Mouse (Mus musculus) neural tube, embryonic 11.5 days (tissue): ENCODE measurements around the gene Tmem203. TPM values are rescaled to one million over a fixed set of nuclear protein-coding genes. Genes with fewer than 3 reads are reported as not detected.

Experiments used
- ATAC-seq: fragments of 200-750 bp; cut with Nextera tagmentation; 2 replicates; pipeline ENCODE4 v1.8.0; 2017; ENCODE audit warnings: moderate number of reproducible peaks, mild to moderate bottlenecking, moderate TSS enrichment, moderate library complexity; ENCODE audit not compliant: insufficient read depth, low FRiP score, low TSS enrichment
- DNase-seq: peaks from one replicate; pipeline ENCODE4 v3.0.0-alpha.2; 2015; ENCODE audit warnings: low spot score
- H3K27ac ChIP-seq: fragments of 300-500 bp; sonication (generic); 2 replicates; pipeline ENCODE4 v1.5.1; 2014; ENCODE audit warnings: low read depth, mild to moderate bottlenecking, low read length
- H3K27me3 ChIP-seq: fragments of 300-500 bp; sonication (generic); 2 replicates; pipeline ENCODE4 v1.6.1; 2014; ENCODE audit warnings: mild to moderate bottlenecking, low read length, mixed read lengths; ENCODE audit not compliant: control insufficient read depth, insufficient read depth
- H3K36me3 ChIP-seq: fragments of 300-500 bp; sonication (generic); 2 replicates; pipeline ENCODE4 v1.6.1; 2014; ENCODE audit warnings: mild to moderate bottlenecking, low read length, moderate library complexity, mixed read lengths; ENCODE audit not compliant: control insufficient read depth, insufficient read depth
- H3K4me1 ChIP-seq: fragments of 300-500 bp; sonication (generic); 2 replicates; pipeline ENCODE4 v1.6.1; 2014; ENCODE audit warnings: low read length, mixed read lengths; ENCODE audit not compliant: control insufficient read depth, insufficient read depth
- H3K4me2 ChIP-seq: fragments of 300-500 bp; sonication (generic); 2 replicates; pipeline ENCODE4 v1.6.1; 2014; ENCODE audit warnings: low read depth, mild to moderate bottlenecking, moderate library complexity
- H3K4me3 ChIP-seq: fragments of 300-500 bp; sonication (generic); 2 replicates; pipeline ENCODE4 v1.5.1; 2014; ENCODE audit warnings: low read depth, low read length
- H3K9ac ChIP-seq: fragments of 300-500 bp; sonication (generic); 2 replicates; pipeline ENCODE4 v1.6.1; 2014; ENCODE audit warnings: mild to moderate bottlenecking, low read length
- H3K9me3 ChIP-seq: fragments of 300-500 bp; sonication (generic); 2 replicates; pipeline ENCODE4 v1.6.1; 2016; ENCODE audit warnings: low read length; ENCODE audit not compliant: control insufficient read depth
- WGBS: fragments of 180-500 bp; shearing (Covaris S2); extraction: QIAGEN DNeasy Blood & Tissue Kit; methylation state at CpG from one replicate; pipeline ENCODE4 v1.1.7; 2014; 5-methylcytosine and 5-hydroxymethylcytosine counted together
- polyA plus RNA-seq: library from polyadenylated mRNA; unstranded; fragments of >200 nt; fragmentation: Nextera tagmentation; extraction: Ambion mirVana; gene quantifications from 2 replicates; pipeline ENCODE4 v1.2.1, GENCODE M21; 2014

Tmem203 gene
- polyA plus RNA-seq, 1 experiment from 2014 or later, result 11.4 TPM

DNA sequence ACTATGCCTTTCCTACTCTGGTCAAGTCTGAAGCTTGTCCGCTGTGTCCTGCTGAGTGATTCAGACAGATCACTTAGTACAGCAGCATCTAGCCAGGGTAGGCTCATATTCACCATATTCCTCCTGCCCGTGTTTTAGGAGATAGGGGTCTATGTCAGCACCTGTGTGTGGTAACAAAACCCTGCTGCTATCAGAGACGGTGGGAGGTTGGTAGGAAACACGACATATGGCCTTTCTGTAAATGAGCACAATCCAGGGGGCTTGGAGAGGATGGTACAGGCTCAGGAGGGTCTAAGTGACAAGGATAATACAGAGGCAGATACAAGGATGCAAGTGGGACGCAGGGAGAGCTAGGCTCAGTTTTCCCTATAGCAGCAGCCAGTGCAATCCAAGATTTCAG lies 25.7 kb upstream of the Tmem203 start:
- Histone ChIP-seq H3K9ac (no peak overlapping the region), H3K36me3 (no peaks in the 10 kb centered on the region), H3K4me1 (peaks cover 5% of the 10 kb centered on the region; the same call in 1 of the 2 replicates), H3K4me3 (no peak overlapping the region), H3K4me2 (no peak overlapping the region), H3K9me3 (no peaks in the 10 kb centered on the region), H3K27ac (no peak overlapping the region), H3K27me3 (no peaks in the 10 kb centered on the region)
- 83% methylated on average over 5 of the region's 5 CpGs for WGBS
- DNase-seq, result no peak
- ATAC-seq, result no peak

DNA sequence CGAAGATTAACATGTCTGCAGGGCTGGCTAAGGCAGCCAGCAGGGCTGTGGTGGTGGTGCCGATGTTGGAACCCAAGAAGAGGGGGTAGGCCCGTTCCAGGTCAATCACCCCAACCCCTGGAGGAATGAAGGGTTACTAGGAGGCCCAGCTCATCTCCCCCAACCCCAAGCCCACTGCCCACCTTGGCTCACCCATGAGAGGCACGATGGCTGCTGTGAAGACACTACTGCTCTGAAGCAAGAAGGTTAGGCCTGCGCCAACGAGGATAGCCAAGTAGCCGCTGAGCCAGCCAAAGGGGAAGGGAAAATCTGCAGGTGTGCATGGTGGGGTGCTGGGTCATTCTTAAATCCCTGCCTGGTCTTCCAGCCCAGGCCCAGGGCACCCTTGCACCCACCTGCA lies 24.7 kb upstream of the Tmem203 start:
- no peak for ATAC-seq
- no peaks in the 10 kb centered on the region for H3K9me3 ChIP-seq
- 91% methylated on average over 7 of the region's 7 CpGs for WGBS

DNA sequence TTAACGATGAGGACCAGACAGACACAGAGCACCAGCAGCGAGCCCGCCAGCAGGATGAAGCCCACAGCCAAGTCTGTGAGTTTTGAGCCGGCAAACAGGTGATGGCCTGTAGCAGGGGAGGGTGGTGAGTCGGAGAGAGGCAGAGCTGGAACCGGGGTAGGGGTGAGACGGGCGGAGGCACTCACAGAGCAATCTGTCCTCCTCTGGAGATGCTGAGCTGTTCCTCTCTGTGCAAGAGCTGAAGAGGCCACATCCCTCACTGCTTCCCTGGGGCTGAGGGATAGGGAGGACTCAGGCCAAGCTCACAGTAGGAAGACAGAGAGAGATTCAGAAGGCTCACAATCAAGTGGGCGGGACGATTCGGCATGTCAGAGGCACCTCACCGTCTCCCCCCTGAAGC lies 24.2 kb upstream of the Tmem203 start:
- Histone ChIP-seq H3K4me3 (no peak overlapping the region), H3K36me3 (no peaks in the 10 kb centered on the region), H3K4me2 (no peak overlapping the region), H3K9me3 (no peaks in the 10 kb centered on the region), H3K4me1 (no peaks in the 10 kb centered on the region), H3K27me3 (no peaks in the 10 kb centered on the region), H3K9ac (no peak overlapping the region), H3K27ac (no peak overlapping the region)
- DNase-seq (no peak), ATAC-seq (no peak)
- WGBS, result 54% methylated on average over 12 of the region's 12 CpGs

More for the DNA sequence above, 24.7 kb upstream of the Tmem203 start:
- Histone ChIP-seq H3K4me2 (no peak overlapping the region), H3K9ac (no peak overlapping the region), H3K27ac (no peak overlapping the region), H3K4me3 (no peak overlapping the region), H3K27me3 (no peaks in the 10 kb centered on the region), H3K36me3 (no peaks in the 10 kb centered on the region), H3K4me1 (peaks cover under 1% of the 10 kb centered on the region; the same call in 1 of the 2 replicates)
- DNase-seq, result no peak

GRCm38 (mm10) chr2:25233421-25233820 lies 21.8 kb upstream of the Tmem203 start:
- Histone ChIP-seq H3K27me3 (no peaks in the 10 kb centered on the region), H3K4me3 (no peak overlapping the region), H3K4me2 (no peak overlapping the region), H3K27ac (no peak overlapping the region), H3K36me3 (no peaks in the 10 kb centered on the region), H3K4me1 (no peaks in the 10 kb centered on the region), H3K9me3 (no peaks in the 10 kb centered on the region), H3K9ac (no peak overlapping the region)
- ATAC-seq (no peak), DNase-seq (no peak)
- 78% methylated on average over 4 of the region's 4 CpGs for WGBS

- H3K4me3 ChIP-seq, result no peak within 1 kb of the TSS
- ATAC-seq, result no peak
- DNase-seq, result no peak
- no peaks in the 10 kb centered on the region for H3K4me1 ChIP-seq
- WGBS, result 82% methylated on average over 3 of the region's 3 CpGs
- H3K9ac ChIP-seq, result no peak within 1 kb of the TSS
- H3K9me3 ChIP-seq, result no peaks in the 10 kb centered on the region
- no peaks in the 10 kb centered on the region for H3K36me3 ChIP-seq
- no peak within 1 kb of the TSS for H3K4me2 ChIP-seq
- no peaks in the 10 kb centered on the region for H3K27me3 ChIP-seq
- no peak within 1 kb of the TSS for H3K27ac ChIP-seq
Observed at GRCm38 (mm10) chr2:25234050-25234449, 21.2 kb upstream of the Tmem203 start, which contains the start of gene Slc34a3. TSS of gene Slc34a3 (minus strand) at chr2:25234364.

DNA sequence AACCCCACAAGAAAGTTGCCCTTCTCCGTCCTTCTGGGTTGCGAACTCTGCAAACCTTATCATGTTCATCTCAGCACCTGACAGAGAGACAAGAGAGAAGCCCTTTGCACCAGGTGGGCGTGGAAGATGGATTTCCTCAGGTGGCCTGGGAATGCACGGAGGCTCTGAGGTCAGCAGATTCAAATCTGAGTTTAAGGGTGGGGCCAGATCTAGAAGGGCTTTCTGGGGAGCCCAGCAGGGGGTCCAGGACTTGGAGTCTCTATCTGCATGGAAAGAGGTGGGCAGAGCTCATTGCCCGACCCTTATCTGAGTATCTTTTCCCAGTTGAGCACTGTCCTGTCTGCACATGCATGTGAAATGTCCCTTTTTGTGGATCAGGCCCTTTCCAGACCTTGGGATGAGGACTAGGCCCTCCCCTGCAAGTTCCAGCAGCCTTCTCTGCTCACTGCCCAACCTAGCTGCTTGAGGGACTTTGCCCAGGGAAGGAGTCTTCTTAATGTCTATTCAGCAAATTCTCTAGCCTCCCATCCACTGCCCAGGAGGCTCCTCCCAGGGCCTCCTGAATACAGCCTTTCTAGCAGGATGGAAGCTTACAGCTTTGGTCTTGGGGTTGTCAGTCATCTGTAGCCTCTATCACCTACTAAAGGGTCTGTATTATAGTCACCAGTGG lies 20.6 kb upstream of the Tmem203 start:
- Histone ChIP-seq H3K27ac (no peak overlapping the region), H3K4me1 (no peaks in the 10 kb centered on the region), H3K27me3 (no peaks in the 10 kb centered on the region), H3K9ac (no peak overlapping the region), H3K36me3 (no peaks in the 10 kb centered on the region), H3K4me2 (no peak overlapping the region), H3K4me3 (no peak overlapping the region), H3K9me3 (no peaks in the 10 kb centered on the region)
- 73% methylated on average over 5 of the region's 5 CpGs for WGBS
- no peak for DNase-seq
- ATAC-seq, result no peak

DNA sequence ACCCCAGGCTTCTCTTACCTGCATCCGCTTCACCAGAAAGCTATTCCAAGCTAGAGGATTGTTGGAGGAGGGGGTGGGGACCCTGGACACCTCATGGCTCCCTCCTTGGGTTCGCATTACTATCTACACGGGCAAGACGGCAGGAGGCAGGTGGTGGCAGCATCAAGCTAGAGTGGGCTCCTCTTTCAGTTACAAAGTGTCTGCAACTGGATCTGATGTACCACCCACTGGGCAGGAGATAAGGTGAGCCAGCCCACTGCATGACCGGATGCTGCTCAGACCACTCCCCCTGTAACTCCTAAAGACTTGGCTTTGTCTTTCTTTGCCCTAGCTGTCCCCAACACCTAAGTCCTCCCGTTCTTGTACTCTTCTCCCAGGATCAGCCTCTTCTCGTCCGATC lies 18.6 kb upstream of the Tmem203 start, which contains the start of gene Rnf224:
Rnf224 (minus strand) TSS at position 174 of the 400 bp plus-strand sequence.
- ATAC-seq, result no peak
- Histone ChIP-seq H3K9ac (no peak within 1 kb of the TSS), H3K4me3 (no peak within 1 kb of the TSS), H3K27ac (no peak within 1 kb of the TSS), H3K27me3 (peaks cover 7% of the 10 kb centered on the region), H3K4me1 (peaks cover 8% of the 10 kb centered on the region), H3K4me2 (no peak within 1 kb of the TSS), H3K36me3 (no peaks in the 10 kb centered on the region), H3K9me3 (no peaks in the 10 kb centered on the region)
- DNase-seq, result no peak
- WGBS, result 42% methylated on average over 8 of the region's 8 CpGs

- peaks cover 14% of the 10 kb centered on the region for H3K4me1 ChIP-seq
- 71% methylated on average over 4 of the region's 4 CpGs for WGBS
- no peak overlapping the region for H3K4me3 ChIP-seq
- no peaks in the 10 kb centered on the region for H3K36me3 ChIP-seq
- no peak overlapping the region for H3K27ac ChIP-seq
- DNase-seq (no peak), ATAC-seq (no peak)
- peaks cover 14% of the 10 kb centered on the region for H3K27me3 ChIP-seq
- H3K4me2 ChIP-seq, result no peak overlapping the region
- no peaks in the 10 kb centered on the region for H3K9me3 ChIP-seq
- H3K9ac ChIP-seq, result no peak overlapping the region
Observed at GRCm38 (mm10) chr2:25237522-25237921, 17.7 kb upstream of the Tmem203 start.

GRCm38 (mm10) chr2:25238106-25238505 lies 17.1 kb upstream of the Tmem203 start:
- DNase-seq (no peak), ATAC-seq (no peak)
- peaks cover 18% of the 10 kb centered on the region for H3K4me1 ChIP-seq

More at GRCm38 (mm10) chr2:25238106-25238505, 17.1 kb upstream of the Tmem203 start:
- Histone ChIP-seq H3K36me3 (no peaks in the 10 kb centered on the region), H3K9me3 (no peaks in the 10 kb centered on the region), H3K4me2 (no peak overlapping the region), H3K27ac (no peak overlapping the region), H3K27me3 (peaks cover 19% of the 10 kb centered on the region), H3K9ac (no peak overlapping the region), H3K4me3 (no peak overlapping the region)
